Mouse (Mus musculus) left cerebral cortex, adult 18-20 months (tissue): ENCODE results near the gene Dpy30. TPM values are rescaled to one million over a fixed set of nuclear protein-coding genes. Genes with fewer than 3 reads are reported as not detected.

Experiments used
- DNase-seq, 2 experiments: peaks; one replicate each; pipeline ENCODE4 v3.0.0; 2021 to 2022; ENCODE audit warnings: low spot score in 2 of 2, mixed read lengths in 1 of 2
- total RNA-seq, 2 experiments: library from RNA; stranded (reverse); gene quantifications; 2 replicates each; pipeline ENCODE4 v1.2.3; 2021

The Dpy30 gene
- total RNA-seq, 2 experiments from 2014 or later, result 51.2 to 51.7 TPM

- peak; percentile 72 to 81 for DNase-seq
Observed at GRCm38 (mm10) chr17:74295026-74295970, 28.4 kb downstream of the Dpy30 start, which contains the start of gene Memo1. Gene Memo1, minus strand, starts transcription at chr17:74295521.

- peak; percentile 68 to 75 for DNase-seq
Observed at GRCm38 (mm10) chr17:74294426-74295025, 29.2 kb downstream of the Dpy30 start.

GRCm38 (mm10) chr17:74293687-74294425, 29.9 kb downstream of the Dpy30 start:
- peak in 1 of 2 experiments; percentile 5 for DNase-seq

- no peak for DNase-seq
Observed at GRCm38 (mm10) chr17:74291640-74292361, 31.9 kb downstream of the Dpy30 start.

- DNase-seq, result no peak
Observed at GRCm38 (mm10) chr17:74290869-74291268, 32.9 kb downstream of the Dpy30 start.

DNA sequence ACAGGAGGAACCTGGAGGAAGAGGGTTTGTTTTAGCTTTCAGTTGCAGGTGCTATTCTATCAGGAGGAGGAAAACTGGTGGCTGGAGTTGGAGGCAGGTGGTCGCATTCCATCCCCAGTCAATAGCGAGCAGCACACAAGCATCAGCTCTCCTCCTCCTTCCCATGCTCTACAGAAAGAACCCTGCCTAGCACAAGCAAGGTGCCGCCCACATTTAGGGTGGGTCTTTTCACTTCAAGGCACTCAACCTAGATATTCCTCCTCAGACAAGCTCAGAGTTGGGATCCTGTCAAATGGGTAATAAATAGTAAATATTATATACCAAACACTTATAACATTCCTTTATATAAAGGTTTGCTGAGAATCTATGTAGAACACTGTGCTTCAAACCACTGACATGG, 33.5 kb downstream of the Dpy30 start:
- no peak for DNase-seq

DNA sequence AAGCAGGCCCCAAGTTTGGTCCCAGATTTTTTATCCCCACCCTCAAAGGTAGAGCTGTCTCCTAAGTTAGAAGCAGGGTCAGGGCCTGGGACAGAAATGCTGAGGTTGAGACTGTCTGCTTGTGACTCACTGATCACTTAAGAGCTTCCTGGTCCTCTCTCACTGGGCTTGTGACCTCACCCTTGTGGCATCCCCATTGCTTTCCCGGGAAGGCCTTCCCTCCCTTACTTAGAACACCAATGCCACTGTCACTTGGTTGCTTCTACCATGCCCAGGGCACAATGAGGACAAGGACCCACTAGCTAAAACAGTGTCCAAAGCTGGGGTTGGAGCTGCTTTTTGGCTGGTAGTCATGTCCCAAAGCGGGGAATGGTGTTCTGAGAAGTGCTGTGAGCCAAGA, 35.1 kb downstream of the Dpy30 start:
- DNase-seq, result no peak

- DNase-seq, result no peak
Observed at GRCm38 (mm10) chr17:74286140-74286730, 37.5 kb downstream of the Dpy30 start.

GRCm38 (mm10) chr17:74285730-74286129, 38.0 kb downstream of the Dpy30 start:
- DNase-seq, result no peak

- DNase-seq, result no peak
Observed at GRCm38 (mm10) chr17:74284397-74285115, 39.2 kb downstream of the Dpy30 start.

- no peak for DNase-seq
Observed at GRCm38 (mm10) chr17:74282024-74282423, 41.7 kb downstream of the Dpy30 start.

DNA sequence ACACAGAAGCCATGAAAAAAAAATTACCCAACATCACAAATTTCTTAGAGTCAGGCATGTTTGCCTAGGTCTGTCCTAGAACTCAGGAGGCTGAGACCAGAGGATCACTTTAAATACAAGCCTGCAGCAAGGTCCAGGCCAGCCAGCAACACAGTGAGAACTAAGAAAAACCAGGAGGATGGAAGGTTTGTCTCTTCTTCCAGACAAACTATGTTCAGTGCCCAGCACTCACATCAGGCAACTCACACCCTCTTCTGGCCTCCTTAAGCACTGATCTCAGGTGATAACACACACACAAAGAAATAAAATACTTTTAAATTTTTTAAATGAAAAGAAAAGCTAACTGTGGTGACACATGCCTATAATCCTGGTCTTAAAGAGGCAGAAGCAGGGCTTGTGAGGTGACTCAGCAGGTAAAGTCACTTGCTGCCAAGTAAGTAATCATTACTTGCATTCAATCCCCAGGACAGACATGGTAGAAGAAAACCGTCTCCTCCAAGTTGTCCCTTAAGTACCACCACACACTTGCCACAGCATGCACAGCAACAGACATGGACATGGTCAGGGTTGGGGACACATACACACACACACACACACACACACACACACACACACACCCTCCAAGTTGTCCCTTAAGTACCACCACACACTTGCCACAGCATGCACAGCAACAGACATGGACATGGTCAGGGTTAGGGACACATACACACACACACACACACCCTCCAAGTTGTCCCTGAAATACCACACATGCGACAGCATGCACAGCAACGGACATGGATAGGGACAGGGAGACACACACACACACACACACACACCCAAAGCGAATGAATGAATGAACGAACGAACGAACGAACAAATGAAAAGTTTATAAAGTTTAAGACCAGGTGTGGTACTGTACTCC, 44.5 kb downstream of the Dpy30 start:
- DNase-seq, result no peak

DNA sequence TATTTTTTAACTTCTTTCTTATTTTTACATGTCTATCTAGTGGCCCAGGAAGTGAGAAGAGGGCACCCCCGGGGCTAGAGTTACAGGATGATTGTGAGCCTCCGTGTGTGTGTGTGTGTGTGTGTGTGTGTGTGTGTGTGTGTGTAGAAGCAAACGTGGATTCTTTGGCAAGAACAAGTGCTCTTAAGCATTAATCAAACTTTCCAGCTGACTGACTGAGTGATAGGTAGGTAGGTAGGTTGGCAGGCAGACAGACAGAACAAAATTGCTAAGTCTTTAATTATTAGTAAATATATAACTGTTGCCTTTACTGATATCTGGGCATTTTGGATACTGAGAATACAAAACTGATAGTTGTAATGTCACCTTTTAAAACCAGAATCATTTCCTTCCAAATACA, 49.3 kb downstream of the Dpy30 start:
- DNase-seq, result no peak

DNA sequence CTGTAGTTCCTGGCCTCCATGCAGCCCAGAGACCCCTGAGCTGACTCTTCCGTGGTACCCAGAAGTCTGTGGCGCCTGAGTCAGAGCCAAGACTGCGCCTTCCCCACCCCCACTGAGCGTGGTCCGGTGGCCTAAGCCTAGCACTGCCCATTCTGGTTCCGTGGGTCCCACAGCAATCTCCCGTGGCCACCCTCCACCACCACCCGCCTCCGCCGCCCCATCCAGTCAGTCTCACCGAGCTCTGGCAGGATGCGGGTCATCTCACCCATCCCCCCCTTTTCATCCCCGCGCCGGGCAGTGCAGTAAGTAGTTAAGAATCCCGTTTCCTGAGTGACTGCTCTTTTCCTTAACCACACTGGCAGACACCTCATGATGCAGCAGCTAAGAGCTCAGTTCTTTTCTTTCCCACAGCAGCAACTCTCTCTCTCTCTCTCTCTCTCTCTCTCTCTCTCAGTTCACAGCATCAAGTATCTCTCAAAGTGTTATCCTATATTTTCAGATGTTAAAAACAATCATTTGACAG, 51.0 kb downstream of the Dpy30 start:
- no peak for DNase-seq

DNA sequence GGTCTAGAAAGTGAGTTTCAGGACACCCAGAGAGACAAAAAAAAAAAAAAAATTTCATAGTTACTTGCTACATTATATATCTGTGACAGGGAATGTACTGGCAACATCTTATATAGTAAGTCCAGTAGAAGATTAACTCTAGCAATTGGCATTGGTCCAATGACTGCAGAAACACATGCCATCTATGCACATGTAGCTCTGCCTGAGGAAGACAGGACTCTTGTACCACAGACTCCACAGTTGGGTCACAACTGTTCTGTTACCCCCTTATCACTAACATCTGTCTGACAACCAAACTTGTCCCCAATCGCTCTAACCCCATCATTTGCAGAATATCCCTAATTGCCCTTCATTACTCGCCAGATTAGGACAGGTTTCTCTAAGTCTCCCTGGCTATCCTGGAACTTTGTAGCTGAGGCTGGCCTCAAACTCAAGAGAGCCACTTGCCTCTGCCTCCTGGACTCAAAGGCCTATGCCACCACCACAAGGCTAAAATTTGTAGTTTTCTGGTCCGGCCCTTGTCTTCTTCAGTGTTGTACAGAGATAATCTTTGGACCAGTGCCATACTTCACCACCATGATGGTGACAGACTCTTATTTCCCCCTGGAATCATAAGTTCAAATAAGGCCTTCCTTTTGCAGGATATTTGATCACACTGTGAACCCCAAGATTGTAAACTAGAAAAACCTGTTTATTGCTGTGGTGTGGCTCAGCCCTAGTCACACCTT, 52.0 kb downstream of the Dpy30 start:
- DNase-seq, result no peak

- DNase-seq, result no peak
Observed at GRCm38 (mm10) chr17:74270205-74270604, 53.5 kb downstream of the Dpy30 start.

- DNase-seq, result no peak
Observed at GRCm38 (mm10) chr17:74267415-74268180, 56.1 kb downstream of the Dpy30 start.
